Mouse (Mus musculus) liver, embryonic 11.5 days (tissue): Measurements from ENCODE around the gene Degs2. TPM values are rescaled to one million over a fixed set of nuclear protein-coding genes. Genes with fewer than 3 reads are reported as not detected.

Experiments
- ATAC-seq: fragments of 200-750 bp; cut with Nextera tagmentation; replicated peaks from 2 replicates; pipeline ENCODE4 v1.8.0; 2017; ENCODE audit warnings: moderate number of reproducible peaks, mild to moderate bottlenecking, moderate TSS enrichment, moderate library complexity; ENCODE audit not compliant: low FRiP score
- DNase-seq: peaks from one replicate; pipeline ENCODE4 v3.0.0-alpha.2; 2017; ENCODE audit warnings: low spot score
- H3K27ac ChIP-seq: fragments of 300-500 bp; sonication (generic); 2 replicates; pipeline ENCODE4 v1.5.1; 2014; ENCODE audit warnings: mild to moderate bottlenecking, low read depth, low read length, control low read depth
- H3K27me3 ChIP-seq: fragments of 300-500 bp; sonication (generic); replicated peaks from 2 replicates; pipeline ENCODE4 v1.6.1; 2014; ENCODE audit warnings: low read length, mixed read lengths; ENCODE audit not compliant: control insufficient read depth, insufficient read depth
- H3K36me3 ChIP-seq: fragments of 300-500 bp; sonication (generic); 2 replicates; pipeline ENCODE4 v1.6.1; 2014; ENCODE audit warnings: mild to moderate bottlenecking, low read length, moderate library complexity, mixed read lengths; ENCODE audit not compliant: control insufficient read depth, insufficient read depth
- H3K4me1 ChIP-seq: fragments of 300-500 bp; sonication (generic); replicated peaks from 2 replicates; pipeline ENCODE4 v1.6.1; 2014; ENCODE audit warnings: low read length, mixed read lengths; ENCODE audit not compliant: control insufficient read depth, insufficient read depth
- H3K4me2 ChIP-seq: fragments of 300-500 bp; sonication (generic); 2 replicates; pipeline ENCODE4 v1.6.1; 2014; ENCODE audit warnings: mild to moderate bottlenecking, control low read depth, moderate library complexity
- H3K4me3 ChIP-seq: fragments of 300-500 bp; sonication (generic); 2 replicates; pipeline ENCODE4 v1.5.1; 2014; ENCODE audit warnings: low read depth, low read length, control low read depth
- H3K9ac ChIP-seq: fragments of 300-500 bp; sonication (generic); 2 replicates; pipeline ENCODE4 v1.6.1; 2014; ENCODE audit warnings: low read depth, low read length, control low read depth
- H3K9me3 ChIP-seq: fragments of 300-500 bp; sonication (generic); 2 replicates; pipeline ENCODE4 v1.6.1; 2016; ENCODE audit warnings: low read length, inconsistent platforms, mixed read lengths; ENCODE audit not compliant: control insufficient read depth
- WGBS: fragments of 180-500 bp; shearing (Covaris S2); extraction: QIAGEN DNeasy Blood & Tissue Kit; methylation state at CpG from one replicate; pipeline ENCODE4 v1.1.7; 2014; 5-methylcytosine and 5-hydroxymethylcytosine counted together
- polyA plus RNA-seq: library from polyadenylated mRNA; unstranded; fragments of >200 nt; fragmentation: Nextera tagmentation; extraction: Ambion mirVana; gene quantifications from 2 replicates; pipeline ENCODE4 v1.2.1, GENCODE M21; 2014

Degs2 gene
- polyA plus RNA-seq, 1 experiment from 2014 or later, result 0.33 TPM

- Histone ChIP-seq H3K4me1 (no peaks in the 10 kb centered on the region), H3K36me3 (peaks cover 7% of the 10 kb centered on the region), H3K27ac (no peak overlapping the region), H3K9me3 (no peaks in the 10 kb centered on the region), H3K27me3 (no peaks in the 10 kb centered on the region), H3K9ac (no peak overlapping the region), H3K4me3 (no peak overlapping the region), H3K4me2 (no peak overlapping the region)
- ATAC-seq, result no peak
- 86% methylated on average over 5 of the region's 5 CpGs for WGBS
- DNase-seq, result no peak
Measured at GRCm38 (mm10) chr12:108677116-108677515, 25.0 kb downstream of the Degs2 start.

- no peak for ATAC-seq
- H3K4me3 ChIP-seq, result no peak overlapping the region
- no peaks in the 10 kb centered on the region for H3K9me3 ChIP-seq
- WGBS, result 74% methylated on average over 8 of the region's 8 CpGs
- H3K27ac ChIP-seq, result no peak overlapping the region
- H3K4me2 ChIP-seq, result no peak overlapping the region
- no peaks in the 10 kb centered on the region for H3K4me1 ChIP-seq
- no peak overlapping the region for H3K9ac ChIP-seq
- peaks cover 7% of the 10 kb centered on the region for H3K36me3 ChIP-seq
- DNase-seq, result no peak
- no peaks in the 10 kb centered on the region for H3K27me3 ChIP-seq
Measured at GRCm38 (mm10) chr12:108675614-108676401, 26.3 kb downstream of the Degs2 start.

- no peak overlapping the region for H3K9ac ChIP-seq
- H3K9me3 ChIP-seq, result no peaks in the 10 kb centered on the region
- no peaks in the 10 kb centered on the region for H3K27me3 ChIP-seq
- H3K36me3 ChIP-seq, result peaks cover 7% of the 10 kb centered on the region
- ATAC-seq (no peak), DNase-seq (no peak)
- H3K4me2 ChIP-seq, result no peak overlapping the region
- no peak overlapping the region for H3K27ac ChIP-seq
- 88% methylated on average over 2 of the region's 2 CpGs for WGBS
- H3K4me3 ChIP-seq, result no peak overlapping the region
- no peaks in the 10 kb centered on the region for H3K4me1 ChIP-seq
Measured at GRCm38 (mm10) chr12:108674916-108675315, 27.2 kb downstream of the Degs2 start.

- 89% methylated on average over 4 of the region's 4 CpGs for WGBS
- Histone ChIP-seq H3K27ac (no peak overlapping the region), H3K9ac (no peak overlapping the region), H3K4me3 (no peak overlapping the region), H3K36me3 (peaks cover 7% of the 10 kb centered on the region), H3K27me3 (no peaks in the 10 kb centered on the region), H3K9me3 (no peaks in the 10 kb centered on the region), H3K4me1 (no peaks in the 10 kb centered on the region), H3K4me2 (no peak overlapping the region)
- DNase-seq (no peak), ATAC-seq (no peak)
Measured at GRCm38 (mm10) chr12:108674502-108674901, 27.6 kb downstream of the Degs2 start.

- no peak overlapping the region for H3K9ac ChIP-seq
- no peaks in the 10 kb centered on the region for H3K9me3 ChIP-seq
- H3K4me1 ChIP-seq, result no peaks in the 10 kb centered on the region
- DNase-seq, result no peak
- no peaks in the 10 kb centered on the region for H3K27me3 ChIP-seq
- WGBS, result 83% methylated on average over 3 of the region's 3 CpGs
- ATAC-seq, result no peak
- 0 out of 2 replicates have a peak, but pooled peaks cover 3% of the 10 kb centered on the region for H3K36me3 ChIP-seq
- no peak overlapping the region for H3K4me3 ChIP-seq
- H3K27ac ChIP-seq, result no peak overlapping the region
- H3K4me2 ChIP-seq, result no peak overlapping the region
Measured at GRCm38 (mm10) chr12:108673546-108673945, 28.6 kb downstream of the Degs2 start.

- 76% methylated on average over 4 of the region's 4 CpGs for WGBS
- H3K36me3 ChIP-seq, result 0 out of 2 replicates have a peak, but pooled peaks cover 3% of the 10 kb centered on the region
- no peak for ATAC-seq
Measured at GRCm38 (mm10) chr12:108672908-108673307, 29.2 kb downstream of the Degs2 start.

GRCm38 (mm10) chr12:108671541-108671940 lies 30.6 kb downstream of the Degs2 start:
- H3K27me3 ChIP-seq, result no peaks in the 10 kb centered on the region
- ATAC-seq (no peak), DNase-seq (no peak)
- no peaks in the 10 kb centered on the region for H3K4me1 ChIP-seq
- H3K36me3 ChIP-seq, result 0 out of 2 replicates have a peak, but pooled peaks cover 3% of the 10 kb centered on the region
- 83% methylated on average over 2 of the region's 2 CpGs for WGBS
- H3K9me3 ChIP-seq, result no peaks in the 10 kb centered on the region
- H3K4me3 ChIP-seq, result no peak overlapping the region
- H3K4me2 ChIP-seq, result no peak overlapping the region
- H3K27ac ChIP-seq, result no peak overlapping the region
- no peak overlapping the region for H3K9ac ChIP-seq

More at GRCm38 (mm10) chr12:108672908-108673307, 29.2 kb downstream of the Degs2 start:
- Histone ChIP-seq H3K4me3 (no peak overlapping the region), H3K4me2 (no peak overlapping the region), H3K9me3 (no peaks in the 10 kb centered on the region), H3K27ac (no peak overlapping the region), H3K9ac (no peak overlapping the region), H3K4me1 (no peaks in the 10 kb centered on the region), H3K27me3 (no peaks in the 10 kb centered on the region)
- no peak for DNase-seq

GRCm38 (mm10) chr12:108668606-108669235 lies 33.4 kb downstream of the Degs2 start:
- no peak for ATAC-seq
- Histone ChIP-seq H3K27ac (no peak overlapping the region), H3K9ac (no peak overlapping the region), H3K4me1 (no peaks in the 10 kb centered on the region), H3K4me3 (no peak overlapping the region), H3K27me3 (no peaks in the 10 kb centered on the region), H3K4me2 (no peak overlapping the region), H3K36me3 (0 out of 2 replicates have a peak, but pooled peaks cover 3% of the 10 kb centered on the region), H3K9me3 (no peaks in the 10 kb centered on the region)
- no peak for DNase-seq
- 91% methylated on average over 8 of the region's 8 CpGs for WGBS
